Mouse (Mus musculus): ENCODE data around the gene Setd4. TPM values are rescaled to one million over a fixed set of nuclear protein-coding genes. Genes with fewer than 3 reads are reported as not detected.

Setd4 gene
- polyA plus RNA-seq, 1 experiment from 2014 or later = 12.3 TPM

DNA sequence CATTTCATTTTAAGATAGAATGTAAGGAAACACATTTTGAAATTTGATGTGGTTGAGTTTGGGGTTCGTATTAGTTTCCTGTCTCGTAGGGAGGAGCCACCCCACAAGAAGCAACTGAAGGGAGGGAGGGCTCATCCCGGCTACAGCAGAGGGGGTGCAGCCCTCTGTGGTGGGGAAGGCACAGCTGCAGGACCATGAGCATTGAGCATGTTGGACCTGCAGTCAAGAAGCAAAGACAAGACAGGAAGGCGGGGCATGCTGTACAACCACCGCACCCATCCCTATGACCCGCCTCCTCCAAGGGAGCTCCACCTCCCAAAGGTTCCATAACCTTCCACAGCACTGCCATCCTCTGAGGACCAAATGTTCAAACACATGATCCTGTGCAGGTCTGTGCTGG lies 31.5 kb downstream of the Setd4 start:
- H3K9ac ChIP-seq (replicated peaks; ENCODE audit: low read depth, low read length) = no peak overlapping the region
- 95% methylated on average over 6 of the region's 6 CpGs for WGBS
- no peak overlapping the region for H3K4me2 ChIP-seq (ENCODE audit: low read depth, low read length)
- no peaks in the 10 kb centered on the region for H3K27me3 ChIP-seq (ENCODE audit: control insufficient read depth, insufficient read depth, low read length)
- ATAC-seq (ENCODE audit: low read depth) = no peak
- H3K4me1 ChIP-seq (ENCODE audit: control insufficient read depth, insufficient read depth, low read length) = no peaks in the 10 kb centered on the region
- no peak overlapping the region for H3K27ac ChIP-seq (ENCODE audit: low read depth, low read length)
- H3K36me3 ChIP-seq (ENCODE audit: control insufficient read depth, insufficient read depth, low read length) = no peaks in the 10 kb centered on the region
- no peak overlapping the region for H3K4me3 ChIP-seq (ENCODE audit: low read depth, low read length)
- H3K9me3 ChIP-seq (ENCODE audit: control insufficient read depth, low read length) = no peaks in the 10 kb centered on the region

DNA sequence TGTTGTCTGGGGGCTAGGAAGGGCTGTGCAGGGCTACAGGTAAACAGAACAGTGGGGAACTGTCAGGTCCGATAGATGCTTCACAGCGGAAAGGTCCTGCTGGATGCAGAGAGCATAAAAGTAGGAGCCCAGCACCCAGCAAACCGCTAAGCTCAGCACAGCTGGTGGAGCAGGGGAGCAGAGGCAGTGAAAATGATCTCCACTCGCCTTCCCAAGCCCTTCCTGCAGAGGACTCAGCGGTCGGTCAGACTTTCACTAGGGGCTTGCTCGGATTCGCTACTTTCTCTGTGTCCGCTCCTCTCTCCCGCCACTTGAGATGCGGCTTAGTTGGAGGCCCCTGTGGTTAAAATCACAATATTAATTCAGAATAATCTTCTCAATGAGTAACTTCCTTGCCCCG lies 45.4 kb downstream of the Setd4 start:
- ATAC-seq (ENCODE audit: low read depth) = no peak
- H3K9ac ChIP-seq (replicated peaks; ENCODE audit: low read depth, low read length) = no peak overlapping the region
- no peaks in the 10 kb centered on the region; the same call in 1 of the 2 replicates for H3K27me3 ChIP-seq (ENCODE audit: control insufficient read depth, insufficient read depth, low read length)
- no peak overlapping the region for H3K27ac ChIP-seq (ENCODE audit: low read depth, low read length)
- no peak overlapping the region for H3K4me2 ChIP-seq (ENCODE audit: low read depth, low read length)
- no peaks in the 10 kb centered on the region for H3K9me3 ChIP-seq (ENCODE audit: control insufficient read depth, low read length)
- no peaks in the 10 kb centered on the region for H3K36me3 ChIP-seq (ENCODE audit: control insufficient read depth, insufficient read depth, low read length)
- WGBS = 9% methylated on average over 12 of the region's 12 CpGs
- H3K4me1 ChIP-seq (ENCODE audit: control insufficient read depth, insufficient read depth, low read length) = no peaks in the 10 kb centered on the region
- H3K4me3 ChIP-seq (ENCODE audit: low read depth, low read length) = no peak overlapping the region

DNA sequence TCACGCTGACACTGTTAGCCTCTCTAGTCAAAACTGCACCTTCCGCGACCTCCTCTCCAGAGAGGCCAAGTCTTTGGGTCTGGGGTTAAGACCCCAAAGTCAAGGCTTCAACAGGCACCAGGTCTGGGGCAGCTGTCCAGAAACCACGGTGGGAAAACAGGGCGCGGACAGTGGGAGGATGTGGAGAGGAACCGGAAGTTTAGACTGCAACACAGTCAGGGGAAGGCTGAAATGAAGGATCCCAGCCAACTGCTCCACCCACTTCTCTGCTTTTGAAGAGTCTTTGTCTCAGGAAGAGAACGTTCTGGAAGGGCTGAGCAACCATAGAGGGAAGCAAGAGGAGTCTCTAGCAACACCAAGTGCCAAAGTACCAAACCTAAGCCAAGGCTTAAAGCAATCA lies 46.2 kb downstream of the Setd4 start:
- no peak overlapping the region for H3K27ac ChIP-seq (ENCODE audit: low read depth, low read length)
- H3K36me3 ChIP-seq (ENCODE audit: control insufficient read depth, insufficient read depth, low read length) = no peaks in the 10 kb centered on the region
- H3K27me3 ChIP-seq (ENCODE audit: control insufficient read depth, insufficient read depth, low read length) = no peaks in the 10 kb centered on the region; the same call in 1 of the 2 replicates
- no peak overlapping the region for H3K4me2 ChIP-seq (ENCODE audit: low read depth, low read length)
- ATAC-seq (ENCODE audit: low read depth) = no peak
- no peaks in the 10 kb centered on the region for H3K4me1 ChIP-seq (ENCODE audit: control insufficient read depth, insufficient read depth, low read length)
- no peak overlapping the region for H3K9ac ChIP-seq (replicated peaks; ENCODE audit: low read depth, low read length)
- 75% methylated on average over 8 of the region's 8 CpGs for WGBS
- H3K4me3 ChIP-seq (ENCODE audit: low read depth, low read length) = no peak overlapping the region
- H3K9me3 ChIP-seq (ENCODE audit: control insufficient read depth, low read length) = no peaks in the 10 kb centered on the region

DNA sequence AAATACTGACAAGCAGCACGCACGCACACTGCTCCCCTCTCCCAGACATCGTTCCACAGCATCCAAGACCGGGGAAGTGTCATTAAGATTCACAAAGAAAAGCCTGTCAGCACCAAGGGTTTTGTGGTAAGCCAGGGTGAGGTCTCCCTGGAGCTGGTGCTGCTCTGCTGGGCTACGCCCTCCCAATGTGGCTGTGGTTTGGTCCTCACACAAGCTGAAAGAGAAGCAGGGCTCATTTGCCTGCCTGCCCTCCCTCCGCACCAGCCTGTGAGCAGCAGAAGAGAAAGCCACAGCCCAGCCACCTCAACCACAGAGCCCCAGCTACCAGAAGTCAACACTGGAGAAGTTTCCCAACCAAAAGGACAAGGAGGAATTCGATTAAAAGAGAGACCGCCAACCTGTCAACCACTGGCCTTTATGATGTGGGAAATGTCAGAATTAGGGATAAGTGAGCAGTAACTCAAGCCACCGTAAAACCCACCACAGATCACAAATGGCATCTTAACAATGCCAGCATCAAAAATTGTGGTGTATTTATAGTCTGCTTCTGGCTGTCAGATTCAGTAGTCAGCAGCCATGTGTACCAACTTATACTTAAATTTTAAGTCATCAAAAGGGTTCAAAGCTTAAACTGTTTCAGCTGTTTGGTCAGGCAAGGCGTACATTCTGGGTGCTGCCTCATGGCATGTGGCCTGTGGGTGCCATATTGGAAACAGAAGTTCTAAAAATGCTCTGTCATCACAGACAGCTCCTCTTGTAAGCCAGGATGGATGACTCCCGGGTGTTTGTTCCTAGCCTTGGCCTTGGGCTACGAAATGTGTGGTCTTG lies 51.0 kb downstream of the Setd4 start:
- H3K4me2 ChIP-seq (ENCODE audit: low read depth, low read length) = no peak overlapping the region
- H3K4me1 ChIP-seq (ENCODE audit: control insufficient read depth, insufficient read depth, low read length) = no peaks in the 10 kb centered on the region
- 82% methylated on average over 12 of the region's 12 CpGs for WGBS
- no peaks in the 10 kb centered on the region for H3K9me3 ChIP-seq (ENCODE audit: control insufficient read depth, low read length)
- no peak overlapping the region for H3K4me3 ChIP-seq (ENCODE audit: low read depth, low read length)
- no peak overlapping the region for H3K9ac ChIP-seq (replicated peaks; ENCODE audit: low read depth, low read length)
- no peak overlapping the region for H3K27ac ChIP-seq (ENCODE audit: low read depth, low read length)
- no peaks in the 10 kb centered on the region for H3K27me3 ChIP-seq (ENCODE audit: control insufficient read depth, insufficient read depth, low read length)
- no peaks in the 10 kb centered on the region for H3K36me3 ChIP-seq (ENCODE audit: control insufficient read depth, insufficient read depth, low read length)
- no peak for ATAC-seq (ENCODE audit: low read depth)

DNA sequence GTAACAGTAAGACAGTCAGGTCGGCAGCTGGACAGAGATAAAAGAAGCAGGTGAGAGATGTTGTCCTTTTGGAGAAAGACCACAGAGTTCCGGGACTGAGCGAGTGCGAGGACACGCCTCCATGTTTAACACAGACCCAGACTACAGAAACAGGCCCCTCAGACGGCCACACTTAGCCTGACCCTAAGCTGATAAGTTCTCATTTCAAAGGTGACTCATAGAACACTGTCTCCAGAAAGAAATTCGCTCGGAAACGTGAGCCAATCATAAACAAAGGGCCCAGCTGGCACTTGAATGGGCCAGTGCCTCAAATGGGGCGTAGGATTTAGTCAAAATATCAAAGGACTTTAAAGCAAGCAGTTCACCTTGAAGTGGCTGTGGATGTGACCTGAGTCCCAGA lies 54.6 kb downstream of the Setd4 start:
- no peaks in the 10 kb centered on the region for H3K27me3 ChIP-seq (ENCODE audit: control insufficient read depth, insufficient read depth, low read length)
- ATAC-seq (ENCODE audit: low read depth) = no peak
- H3K9ac ChIP-seq (replicated peaks; ENCODE audit: low read depth, low read length) = no peak overlapping the region
- H3K4me2 ChIP-seq (ENCODE audit: low read depth, low read length) = no peak overlapping the region
- 59% methylated on average over 10 of the region's 10 CpGs for WGBS
- no peaks in the 10 kb centered on the region for H3K9me3 ChIP-seq (ENCODE audit: control insufficient read depth, low read length)
- no peak overlapping the region for H3K4me3 ChIP-seq (ENCODE audit: low read depth, low read length)
- no peak overlapping the region for H3K27ac ChIP-seq (ENCODE audit: low read depth, low read length)
- no peaks in the 10 kb centered on the region for H3K36me3 ChIP-seq (ENCODE audit: control insufficient read depth, insufficient read depth, low read length)
- no peaks in the 10 kb centered on the region for H3K4me1 ChIP-seq (ENCODE audit: control insufficient read depth, insufficient read depth, low read length)

DNA sequence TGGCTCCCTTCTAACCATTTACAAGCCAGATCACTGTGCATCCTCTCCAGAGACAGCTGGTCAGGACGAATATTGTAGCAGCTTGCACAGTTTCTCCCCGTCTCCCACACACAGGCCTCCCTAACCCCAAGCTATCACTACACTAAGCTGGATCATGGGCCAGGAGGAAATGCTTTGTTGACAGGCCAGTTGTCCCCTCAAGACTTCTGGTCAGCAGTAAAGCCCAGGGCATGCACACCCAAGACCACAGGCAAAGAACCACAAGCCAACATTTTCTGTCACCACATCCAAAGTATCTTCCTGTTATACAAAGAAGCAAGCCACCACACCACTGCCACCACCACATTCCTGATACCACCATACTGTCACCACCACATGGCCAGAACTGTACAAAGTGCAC lies 55.8 kb downstream of the Setd4 start:
- H3K27me3 ChIP-seq (ENCODE audit: control insufficient read depth, insufficient read depth, low read length) = no peaks in the 10 kb centered on the region
- no peaks in the 10 kb centered on the region for H3K36me3 ChIP-seq (ENCODE audit: control insufficient read depth, insufficient read depth, low read length)
- 85% methylated on average over 2 of the region's 2 CpGs for WGBS
- H3K4me1 ChIP-seq (ENCODE audit: control insufficient read depth, insufficient read depth, low read length) = no peaks in the 10 kb centered on the region
- H3K9ac ChIP-seq (replicated peaks; ENCODE audit: low read depth, low read length) = no peak overlapping the region
- H3K4me3 ChIP-seq (ENCODE audit: low read depth, low read length) = no peak overlapping the region
- H3K9me3 ChIP-seq (ENCODE audit: control insufficient read depth, low read length) = no peaks in the 10 kb centered on the region
- H3K27ac ChIP-seq (ENCODE audit: low read depth, low read length) = no peak overlapping the region
- ATAC-seq (ENCODE audit: low read depth) = no peak
- no peak overlapping the region for H3K4me2 ChIP-seq (ENCODE audit: low read depth, low read length)

DNA sequence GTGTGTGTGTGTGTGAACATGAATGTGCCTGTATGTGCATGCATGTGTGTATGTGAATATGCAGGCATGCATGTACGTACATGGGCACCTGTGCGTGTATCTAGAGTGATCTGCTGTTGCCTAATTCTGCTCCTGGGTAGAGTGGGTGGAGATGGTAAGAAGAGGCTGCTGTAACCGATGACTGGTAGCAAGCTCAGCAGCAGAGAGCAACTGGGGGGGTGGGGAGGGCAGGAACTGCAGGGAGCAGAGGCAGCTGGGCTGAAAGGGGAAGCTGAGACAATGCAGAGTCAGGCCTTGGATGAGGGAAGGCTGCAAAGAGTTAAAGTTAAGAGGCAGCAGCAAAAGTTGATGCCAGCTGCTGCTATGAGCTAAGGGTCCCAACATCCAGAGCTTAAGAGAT lies 56.7 kb downstream of the Setd4 start:
- Histone ChIP-seq H3K4me3 (ENCODE audit: low read depth, low read length) (no peak overlapping the region), H3K9me3 (ENCODE audit: control insufficient read depth, low read length) (no peaks in the 10 kb centered on the region), H3K4me1 (ENCODE audit: control insufficient read depth, insufficient read depth, low read length) (no peaks in the 10 kb centered on the region; the same call in 1 of the 2 replicates), H3K4me2 (ENCODE audit: low read depth, low read length) (no peak overlapping the region), H3K27ac (ENCODE audit: low read depth, low read length) (no peak overlapping the region), H3K9ac (replicated peaks; ENCODE audit: low read depth, low read length) (no peak overlapping the region), H3K36me3 (ENCODE audit: control insufficient read depth, insufficient read depth, low read length) (no peaks in the 10 kb centered on the region), H3K27me3 (ENCODE audit: control insufficient read depth, insufficient read depth, low read length) (no peaks in the 10 kb centered on the region)
- ATAC-seq (ENCODE audit: low read depth) = no peak
- 73% methylated on average over 3 of the region's 3 CpGs for WGBS

DNA sequence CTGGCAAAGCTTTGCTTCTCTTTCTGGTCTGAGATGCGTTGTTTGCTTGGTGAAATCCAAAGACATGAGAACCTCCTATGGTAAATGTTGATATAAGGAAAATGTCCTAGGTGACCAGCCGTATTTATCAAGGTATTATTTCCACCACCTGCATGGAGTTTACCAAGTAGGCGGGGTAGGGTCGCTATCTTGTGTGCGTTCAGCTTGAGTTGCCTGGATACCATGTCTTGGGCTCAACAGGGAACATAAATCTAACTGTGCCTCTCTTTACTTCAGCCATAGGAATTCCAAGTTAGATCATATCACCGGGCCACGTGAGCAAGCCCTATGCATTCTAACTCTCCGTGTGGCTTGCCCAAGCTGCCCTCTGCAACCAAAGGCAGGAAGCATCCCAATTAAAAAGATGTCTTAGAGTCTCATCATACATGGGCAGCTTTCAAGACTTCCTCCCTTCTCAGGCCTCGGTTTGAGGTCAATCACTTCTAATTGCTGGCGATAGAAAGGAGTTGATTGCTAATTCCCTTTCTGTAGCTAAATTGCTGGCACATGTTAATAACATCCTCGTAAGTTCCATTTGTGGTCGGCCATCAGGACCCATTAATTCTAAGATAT lies 57.4 kb downstream of the Setd4 start:
- Histone ChIP-seq H3K36me3 (ENCODE audit: control insufficient read depth, insufficient read depth, low read length) (no peaks in the 10 kb centered on the region), H3K9ac (replicated peaks; ENCODE audit: low read depth, low read length) (no peak overlapping the region), H3K27me3 (ENCODE audit: control insufficient read depth, insufficient read depth, low read length) (no peaks in the 10 kb centered on the region), H3K4me1 (ENCODE audit: control insufficient read depth, insufficient read depth, low read length) (no peaks in the 10 kb centered on the region; the same call in 1 of the 2 replicates), H3K4me3 (ENCODE audit: low read depth, low read length) (no peak overlapping the region), H3K9me3 (ENCODE audit: control insufficient read depth, low read length) (no peaks in the 10 kb centered on the region), H3K4me2 (ENCODE audit: low read depth, low read length) (no peak overlapping the region), H3K27ac (ENCODE audit: low read depth, low read length) (no peak overlapping the region)
- 64% methylated on average over 12 of the region's 12 CpGs for WGBS
- ATAC-seq (ENCODE audit: low read depth) = no peak

DNA sequence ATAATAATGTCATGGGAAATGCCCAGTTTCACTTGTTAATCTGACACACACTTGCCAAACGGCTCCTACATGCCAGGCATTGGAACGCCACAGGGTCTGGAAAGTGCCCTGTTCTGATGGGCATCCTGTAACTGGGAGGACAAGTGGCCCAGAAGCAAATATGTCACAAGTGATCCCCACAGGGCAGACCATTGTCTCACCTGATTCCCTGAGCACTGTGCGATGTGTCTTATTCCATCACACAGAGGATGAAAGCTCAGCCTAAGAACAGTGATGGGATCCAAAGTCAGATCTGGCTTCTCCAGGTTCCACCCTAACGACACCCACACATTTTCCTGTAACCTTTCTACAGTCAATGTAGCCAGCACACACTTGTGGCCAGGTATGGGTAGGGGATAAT lies 58.9 kb downstream of the Setd4 start:
- ATAC-seq (ENCODE audit: low read depth) = no peak
- H3K4me2 ChIP-seq (ENCODE audit: low read depth, low read length) = no peak overlapping the region
- no peak overlapping the region for H3K27ac ChIP-seq (ENCODE audit: low read depth, low read length)
- no peaks in the 10 kb centered on the region for H3K36me3 ChIP-seq (ENCODE audit: control insufficient read depth, insufficient read depth, low read length)
- H3K27me3 ChIP-seq (ENCODE audit: control insufficient read depth, insufficient read depth, low read length) = no peaks in the 10 kb centered on the region
- no peak overlapping the region for H3K9ac ChIP-seq (replicated peaks; ENCODE audit: low read depth, low read length)
- H3K9me3 ChIP-seq (ENCODE audit: control insufficient read depth, low read length) = no peaks in the 10 kb centered on the region
- H3K4me3 ChIP-seq (ENCODE audit: low read depth, low read length) = no peak overlapping the region
- no peaks in the 10 kb centered on the region; the same call in 1 of the 2 replicates for H3K4me1 ChIP-seq (ENCODE audit: control insufficient read depth, insufficient read depth, low read length)
- 94% methylated on average over 4 of the region's 4 CpGs for WGBS
